Mouse (Mus musculus) bone marrow, adult 2 months (tissue): ENCODE results near the gene AI481877. TPM values are rescaled to one million over a fixed set of nuclear protein-coding genes. Genes with fewer than 3 reads are reported as not detected.
A peak's percentile ranks its signal among the peaks of the same experiment; 100 is the strongest.

Experiments used
- H3K27ac ChIP-seq: fragments of 200-500 bp; 2 replicates; pipeline ENCODE4 v1.5.1; 2012; ENCODE audit warnings: low read depth, mild to moderate bottlenecking, control low read depth, inconsistent platforms, low read length; ENCODE audit not compliant: control insufficient read depth, poor library complexity, insufficient read depth
- H3K4me1 ChIP-seq: fragments of 200-500 bp; 2 replicates; pipeline ENCODE4 v1.6.1; 2011; ENCODE audit warnings: low read length; ENCODE audit not compliant: control insufficient read depth, insufficient read depth
- H3K4me3 ChIP-seq: fragments of 200-500 bp; replicated peaks from 2 replicates; pipeline ENCODE3; 2011; ENCODE audit warnings: mild to moderate bottlenecking, low read depth, low read length, control low read depth; ENCODE audit not compliant: control insufficient read depth
- CTCF ChIP-seq: fragments of 200-500 bp; IDR thresholded peaks from 2 replicates; pipeline ENCODE4 v1.5.1; 2011; ENCODE audit warnings: low read length, control low read depth; ENCODE audit not compliant: control insufficient read depth, insufficient read depth
- POLR2A ChIP-seq: fragments of 200-500 bp; IDR thresholded peaks from 2 replicates; pipeline ENCODE4 v1.6.1; 2011; ENCODE audit warnings: low read depth, mild to moderate bottlenecking, control low read depth, low read length, borderline replicate concordance; ENCODE audit not compliant: control insufficient read depth
- WGBS: fragments of 180-500 bp; shearing (Covaris S2); methylation state at CpG from one replicate; pipeline ENCODE4 v1.1.7; 2018; 5-methylcytosine and 5-hydroxymethylcytosine counted together
- polyA plus RNA-seq: library from polyadenylated mRNA; stranded (reverse); fragments of >200 nt; gene quantifications from 2 replicates; pipeline ENCODE4 v1.2.4, GENCODE M21; 2011; ENCODE audit warnings: low replicate concordance; ENCODE audit not compliant: missing spikeins, insufficient read depth, insufficient read length

Gene AI481877
- polyA plus RNA-seq, 1 experiment: not detected

DNA sequence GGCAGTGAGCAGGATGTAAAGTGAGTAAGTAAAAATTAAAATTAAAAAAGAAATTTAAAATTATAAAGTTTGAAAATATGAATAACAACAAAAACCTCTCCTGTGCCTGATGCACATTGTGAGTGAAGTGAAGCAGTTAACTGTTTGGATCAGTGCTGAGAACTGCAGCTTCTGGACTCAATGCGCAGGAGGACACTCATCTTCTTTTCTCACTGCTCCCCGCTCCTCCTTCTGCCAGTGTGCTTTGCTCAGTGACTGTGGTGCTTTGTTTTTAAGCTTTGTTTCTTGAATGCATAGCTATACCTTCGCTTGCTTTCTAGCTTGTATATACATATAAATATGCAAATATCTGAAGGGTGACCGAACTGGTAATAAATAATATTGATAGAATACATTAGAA lies 30.1 kb downstream of the AI481877 start:
- H3K27ac ChIP-seq: no peak overlapping the region
- no peaks in the 10 kb centered on the region for H3K4me1 ChIP-seq
- 85% methylated on average over 4 of the region's 4 CpGs for WGBS
- no peak overlapping the region for H3K4me3 ChIP-seq
- TF ChIP-seq POLR2A: no peak
- TF ChIP-seq CTCF: no peak

DNA sequence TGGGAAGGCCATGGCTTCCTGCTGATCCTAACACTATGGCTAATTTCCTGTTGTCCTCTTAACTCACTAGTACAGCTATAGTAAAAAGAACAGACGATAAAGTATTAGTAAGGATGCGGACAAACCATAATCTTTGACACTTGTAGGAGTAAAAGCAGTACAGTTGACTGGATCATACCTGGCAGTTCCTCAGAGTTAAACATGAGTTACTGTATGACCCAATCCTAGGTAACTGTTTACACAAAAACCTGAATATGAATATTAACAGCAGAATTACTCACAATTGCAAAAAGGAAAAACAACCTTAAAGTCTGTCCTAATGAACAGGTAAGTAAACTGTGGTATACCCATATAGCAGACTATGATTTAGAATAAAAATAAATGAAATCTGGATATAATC lies 30.9 kb downstream of the AI481877 start:
- Histone ChIP-seq H3K4me3 (no peak overlapping the region), H3K27ac (no peak overlapping the region), H3K4me1 (no peaks in the 10 kb centered on the region)
- no peak for TF ChIP-seq POLR2A
- WGBS: 88% methylated on average over 2 of the region's 2 CpGs

DNA sequence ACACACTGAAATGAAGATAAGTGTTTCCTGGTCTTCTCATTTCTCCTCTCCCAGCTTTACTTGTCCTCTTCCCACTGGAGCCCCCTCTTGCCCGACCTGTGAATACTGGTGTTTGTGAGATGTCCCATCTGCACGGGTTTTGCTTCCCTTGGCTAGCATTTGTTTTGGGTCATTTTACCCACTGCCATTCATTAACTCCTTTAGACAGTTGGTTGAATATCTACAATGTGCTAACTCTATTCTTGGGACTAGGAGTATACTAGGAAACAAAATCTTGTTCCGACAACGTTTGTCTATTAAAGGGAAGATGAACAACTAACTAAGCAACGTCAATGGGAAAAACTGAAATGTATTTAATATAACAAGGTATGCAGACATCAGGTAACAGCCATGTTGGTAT lies 32.1 kb downstream of the AI481877 start:
- 79% methylated on average over 5 of the region's 5 CpGs for WGBS
- Histone ChIP-seq H3K27ac (no peak overlapping the region), H3K4me1 (no peaks in the 10 kb centered on the region), H3K4me3 (no peak overlapping the region)
- no peak for TF ChIP-seq CTCF
- TF ChIP-seq POLR2A: no peak

DNA sequence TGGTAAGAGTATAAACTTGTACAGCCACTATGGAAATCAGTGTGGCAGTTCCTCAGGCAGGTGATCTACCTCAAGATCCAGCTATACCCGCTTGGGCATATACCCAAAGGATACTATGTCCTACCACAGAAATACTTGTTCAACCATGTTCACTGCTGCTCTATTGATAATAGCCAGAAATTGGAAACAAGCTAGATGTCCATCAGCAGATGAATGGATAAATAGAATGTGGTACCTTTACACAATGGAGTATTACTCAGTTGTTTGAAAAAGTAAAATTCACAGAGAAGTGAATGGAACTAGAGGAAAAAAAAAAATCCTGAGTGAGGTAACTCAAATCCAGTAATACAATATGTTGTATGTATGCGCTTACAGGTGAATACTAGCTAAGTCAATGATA lies 34.6 kb downstream of the AI481877 start:
- H3K4me3 ChIP-seq: no peak overlapping the region
- WGBS: 84% methylated on average over 2 of the region's 2 CpGs
- TF ChIP-seq POLR2A (no peak), CTCF (no peak)
- H3K27ac ChIP-seq: no peak overlapping the region
- H3K4me1 ChIP-seq: no peaks in the 10 kb centered on the region; the same call in 1 of the 2 replicates

DNA sequence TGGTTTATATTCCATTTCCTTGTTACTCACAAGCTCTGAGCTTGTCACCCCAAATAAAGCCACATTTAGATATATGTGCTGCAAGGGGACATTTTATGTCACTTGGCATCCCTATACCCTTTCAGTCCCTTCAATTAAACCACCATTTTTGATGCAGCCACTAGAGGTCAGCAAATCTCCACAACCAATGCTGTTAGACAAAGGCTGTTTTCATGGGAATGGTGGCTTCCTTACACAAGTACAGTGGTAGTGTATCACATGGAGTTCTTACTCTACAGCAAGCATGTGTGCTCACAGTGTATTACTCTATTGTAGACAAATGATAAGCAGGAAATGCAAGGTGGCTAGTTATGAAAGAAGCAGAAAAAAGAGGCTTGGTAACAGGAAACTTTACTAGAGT lies 42.4 kb downstream of the AI481877 start:
- TF ChIP-seq POLR2A (no peak), CTCF (peak; percentile 49)
- Histone ChIP-seq H3K4me1 (no peaks in the 10 kb centered on the region; the same call in 1 of the 2 replicates), H3K27ac (no peak overlapping the region), H3K4me3 (no peak overlapping the region)

DNA sequence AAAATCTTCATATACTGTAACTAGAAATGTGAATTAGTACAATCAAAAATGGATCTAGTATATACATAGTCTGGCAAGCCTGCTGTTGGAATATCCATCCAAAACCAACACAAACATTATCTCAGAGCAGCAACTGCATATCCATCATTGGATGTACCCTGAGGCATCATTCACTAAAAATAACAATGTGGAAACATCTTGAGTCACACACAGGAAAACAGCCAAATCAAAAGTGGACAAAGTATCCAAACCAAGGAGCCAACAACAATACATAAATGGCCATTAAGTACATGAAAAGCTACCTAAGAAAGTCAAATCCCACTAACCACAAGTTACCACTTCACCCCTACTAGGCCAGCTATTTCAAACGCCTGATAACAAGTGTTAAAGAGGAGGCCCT lies 49.4 kb downstream of the AI481877 start:
- H3K4me3 ChIP-seq: no peak overlapping the region
- H3K27ac ChIP-seq: no peak overlapping the region
- no peak for TF ChIP-seq POLR2A
- no peak for TF ChIP-seq CTCF
- WGBS: 41% methylated on average over 1 of the region's 1 CpGs
- no peaks in the 10 kb centered on the region for H3K4me1 ChIP-seq

DNA sequence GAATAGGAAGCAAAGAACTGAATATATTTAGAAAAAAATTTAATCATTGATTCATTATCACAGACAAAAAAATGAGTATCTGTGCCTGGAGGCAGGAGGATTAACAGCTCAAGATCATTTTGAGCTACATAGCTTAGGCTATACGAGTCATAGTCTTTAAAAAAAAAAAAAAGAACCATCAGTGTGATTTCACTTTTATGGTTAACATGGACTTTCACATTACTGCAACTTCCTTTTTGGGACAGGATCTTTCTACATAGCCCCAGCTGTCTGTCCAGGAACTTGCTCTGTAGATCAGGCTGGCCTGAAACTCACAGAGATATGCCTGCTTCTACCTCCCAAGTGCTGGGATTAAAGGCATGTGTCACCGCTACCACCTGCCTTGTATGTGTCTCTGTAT lies 55.4 kb downstream of the AI481877 start:
- H3K4me3 ChIP-seq: no peak overlapping the region
- TF ChIP-seq CTCF (no peak), POLR2A (no peak)
- no peak overlapping the region for H3K27ac ChIP-seq
- 35% methylated on average over 2 of the region's 2 CpGs for WGBS
- H3K4me1 ChIP-seq: no peaks in the 10 kb centered on the region; the same call in 1 of the 2 replicates

DNA sequence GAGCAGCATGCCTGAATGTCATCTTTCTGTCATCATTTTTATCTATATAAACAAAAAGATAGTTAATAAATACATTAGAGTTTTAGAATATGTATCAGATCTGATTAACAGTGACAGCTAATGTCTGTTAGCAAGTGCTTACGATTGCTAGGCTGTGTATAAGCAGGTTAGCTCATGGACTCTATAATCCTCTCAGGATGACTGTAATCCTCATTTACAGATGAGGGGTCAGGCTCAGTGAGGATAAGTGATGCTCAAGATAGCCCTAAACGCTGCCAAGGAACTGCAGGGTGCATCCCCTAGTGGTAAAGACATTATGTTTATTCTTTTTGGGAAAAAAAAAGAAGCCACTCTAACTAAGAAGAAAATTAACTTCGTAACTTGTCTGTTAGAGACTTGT lies 69.5 kb downstream of the AI481877 start:
- no peak for TF ChIP-seq CTCF
- no peak for TF ChIP-seq POLR2A
- 73% methylated on average over 3 of the region's 3 CpGs for WGBS
- no peaks in the 10 kb centered on the region for H3K4me1 ChIP-seq
- no peak overlapping the region for H3K4me3 ChIP-seq
- H3K27ac ChIP-seq: no peak overlapping the region

DNA sequence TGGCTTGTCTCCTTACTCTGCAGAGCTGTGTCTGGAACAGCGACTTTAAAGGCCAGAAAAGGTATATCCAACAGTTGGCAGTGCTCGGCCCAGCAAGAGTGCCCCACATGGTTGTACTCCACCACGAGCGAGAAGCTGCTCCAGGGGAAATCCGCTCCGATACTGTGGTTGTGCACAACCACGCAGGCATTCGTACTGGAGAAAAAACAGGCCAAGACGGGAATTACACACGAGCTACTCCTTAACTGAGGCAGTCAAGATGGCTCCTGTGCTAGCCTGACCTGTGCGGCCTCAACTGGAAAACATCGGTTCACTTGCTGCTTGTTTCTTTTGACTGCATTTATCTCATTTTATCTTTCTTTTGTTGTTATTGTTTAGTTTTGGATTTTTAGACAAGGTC lies 76.3 kb downstream of the AI481877 start:
- Histone ChIP-seq H3K27ac (no peak overlapping the region), H3K4me3 (no peak overlapping the region), H3K4me1 (no peaks in the 10 kb centered on the region)
- TF ChIP-seq CTCF: no peak
- TF ChIP-seq POLR2A: no peak
- 83% methylated on average over 12 of the region's 12 CpGs for WGBS
